Mouse (Mus musculus): ENCODE measurements around the gene Gm49383. TPM values are rescaled to one million over a fixed set of nuclear protein-coding genes. Genes with fewer than 3 reads are reported as not detected.

Gm49383 gene
- polyA plus RNA-seq (2016; fragmentation: Nextera tagmentation; extraction: Ambion mirVana), result 27.3 and 35.2 TPM in 2 replicates

- H3K9me3 ChIP-seq, result no peaks in the 10 kb centered on the region
- DNase-seq (ENCODE audit: low spot score), result peak; percentile 85
- no peaks in the 10 kb centered on the region for H3K27me3 ChIP-seq (ENCODE audit: insufficient read depth, poor library complexity, severe bottlenecking)
- WGBS, result under 1% methylated on average over 75 of the region's 75 CpGs
- peak within 1 kb of the TSS; percentile 96 for H3K4me3 ChIP-seq
- peaks cover 28% of the 10 kb centered on the region for H3K36me3 ChIP-seq
- H3K4me1 ChIP-seq, result peaks cover 24% of the 10 kb centered on the region
- H3K27ac ChIP-seq, result peak within 1 kb of the TSS; percentile 94
These were observed at the start of gene Gm49383 for GRCm38 (mm10) chr12:69196444-69197377. Gene Gm49383, minus strand, starts transcription at chr12:69197104.

GRCm38 (mm10) chr12:69241771-69242431 is 45.0 kb upstream of the Gm49383 start:
- no peaks in the 10 kb centered on the region for H3K9me3 ChIP-seq
- H3K4me1 ChIP-seq, result 0 out of 2 replicates have a peak, but pooled peaks cover 7% of the 10 kb centered on the region
- H3K4me3 ChIP-seq, result peak overlapping the region; percentile 89
- peak; percentile 86 for DNase-seq (ENCODE audit: low spot score)
- under 1% methylated on average over 61 of the region's 64 CpGs for WGBS
- no peaks in the 10 kb centered on the region for H3K27me3 ChIP-seq (ENCODE audit: insufficient read depth, poor library complexity, severe bottlenecking)
- H3K27ac ChIP-seq, result peak overlapping the region; percentile 97
- H3K36me3 ChIP-seq, result no peaks in the 10 kb centered on the region

- Histone ChIP-seq H3K4me3 (peak overlapping the region; percentile 89), H3K4me1 (0 out of 2 replicates have a peak, but pooled peaks cover 7% of the 10 kb centered on the region), H3K27ac (peak overlapping the region; percentile 97), H3K27me3 (ENCODE audit: insufficient read depth, poor library complexity, severe bottlenecking) (no peaks in the 10 kb centered on the region), H3K36me3 (no peaks in the 10 kb centered on the region), H3K9me3 (no peaks in the 10 kb centered on the region)
- no peak for DNase-seq (ENCODE audit: low spot score)
- WGBS, result 0% methylated on average over 3 of the region's 3 CpGs
These were observed 44.5 kb upstream of the Gm49383 start for GRCm38 (mm10) chr12:69241405-69241770.

GRCm38 (mm10) chr12:69240876-69241275 is 44.0 kb upstream of the Gm49383 start, which contains the start of gene Klhdc1:
Gene Klhdc1, plus strand, starts transcription at chr12:69241176.
- Histone ChIP-seq H3K9me3 (no peaks in the 10 kb centered on the region), H3K4me3 (peak within 1 kb of the TSS; percentile 89), H3K27me3 (ENCODE audit: insufficient read depth, poor library complexity, severe bottlenecking) (no peaks in the 10 kb centered on the region), H3K4me1 (0 out of 2 replicates have a peak, but pooled peaks cover 7% of the 10 kb centered on the region), H3K36me3 (no peaks in the 10 kb centered on the region), H3K27ac (peak within 1 kb of the TSS; percentile 97)
- 66% methylated on average over 6 of the region's 6 CpGs for WGBS
- DNase-seq (ENCODE audit: low spot score), result no peak

- WGBS, result 43% methylated on average over 3 of the region's 3 CpGs
- no peak for DNase-seq (ENCODE audit: low spot score)
- Histone ChIP-seq H3K27ac (no peak overlapping the region), H3K27me3 (ENCODE audit: insufficient read depth, poor library complexity, severe bottlenecking) (no peaks in the 10 kb centered on the region), H3K4me3 (no peak overlapping the region), H3K9me3 (no peaks in the 10 kb centered on the region), H3K36me3 (no peaks in the 10 kb centered on the region), H3K4me1 (0 out of 2 replicates have a peak, but pooled peaks cover 7% of the 10 kb centered on the region)
These were observed 41.4 kb upstream of the Gm49383 start for GRCm38 (mm10) chr12:69238284-69238683.

- Histone ChIP-seq H3K9me3 (no peaks in the 10 kb centered on the region), H3K36me3 (no peaks in the 10 kb centered on the region), H3K27me3 (ENCODE audit: insufficient read depth, poor library complexity, severe bottlenecking) (no peaks in the 10 kb centered on the region), H3K4me3 (no peak overlapping the region), H3K4me1 (0 out of 2 replicates have a peak, but pooled peaks cover 3% of the 10 kb centered on the region), H3K27ac (no peak overlapping the region)
- no peak for DNase-seq (ENCODE audit: low spot score)
- 84% methylated on average over 6 of the region's 6 CpGs for WGBS
These were observed 38.9 kb upstream of the Gm49383 start for GRCm38 (mm10) chr12:69235782-69236181.

GRCm38 (mm10) chr12:69229251-69229650 is 32.3 kb upstream of the Gm49383 start:
- Histone ChIP-seq H3K4me1 (peaks cover 6% of the 10 kb centered on the region; the same call in 1 of the 2 replicates), H3K27ac (no peak overlapping the region), H3K4me3 (no peak overlapping the region), H3K9me3 (no peaks in the 10 kb centered on the region), H3K27me3 (ENCODE audit: insufficient read depth, poor library complexity, severe bottlenecking) (no peaks in the 10 kb centered on the region), H3K36me3 (peaks cover 16% of the 10 kb centered on the region)
- WGBS, result 59% methylated on average over 2 of the region's 2 CpGs
- DNase-seq (ENCODE audit: low spot score), result no peak

- H3K27ac ChIP-seq, result peak within 1 kb of the TSS; percentile 93
- peak within 1 kb of the TSS; percentile 81 for H3K4me3 ChIP-seq
- DNase-seq (ENCODE audit: low spot score), result peak; percentile 95
- H3K9me3 ChIP-seq, result no peaks in the 10 kb centered on the region
- peaks cover 6% of the 10 kb centered on the region; the same call in 1 of the 2 replicates for H3K4me1 ChIP-seq
- under 1% methylated on average over 37 of the region's 37 CpGs for WGBS
- peaks cover 21% of the 10 kb centered on the region for H3K36me3 ChIP-seq
- H3K27me3 ChIP-seq (ENCODE audit: insufficient read depth, poor library complexity, severe bottlenecking), result no peaks in the 10 kb centered on the region
These were observed 31.0 kb upstream of the Gm49383 start, which contains the start of gene Pole2 for GRCm38 (mm10) chr12:69227776-69228466. Gene Pole2, minus strand, starts transcription at chr12:69228195.

GRCm38 (mm10) chr12:69220613-69221277 is 23.8 kb upstream of the Gm49383 start:
- Histone ChIP-seq H3K9me3 (no peaks in the 10 kb centered on the region), H3K36me3 (peaks cover 72% of the 10 kb centered on the region), H3K27me3 (ENCODE audit: insufficient read depth, poor library complexity, severe bottlenecking) (no peaks in the 10 kb centered on the region), H3K4me1 (no peaks in the 10 kb centered on the region), H3K27ac (no peak overlapping the region), H3K4me3 (no peak overlapping the region)
- DNase-seq (ENCODE audit: low spot score), result no peak
- 88% methylated on average over 19 of the region's 19 CpGs for WGBS

- WGBS, result 88% methylated on average over 7 of the region's 7 CpGs
- peaks cover 95% of the 10 kb centered on the region for H3K36me3 ChIP-seq
- H3K27me3 ChIP-seq (ENCODE audit: insufficient read depth, poor library complexity, severe bottlenecking), result no peaks in the 10 kb centered on the region
- H3K9me3 ChIP-seq, result no peaks in the 10 kb centered on the region
- DNase-seq (ENCODE audit: low spot score), result peak; percentile 22
- no peaks in the 10 kb centered on the region for H3K4me1 ChIP-seq
- H3K4me3 ChIP-seq, result no peak overlapping the region
- H3K27ac ChIP-seq, result no peak overlapping the region
These were observed 19.7 kb upstream of the Gm49383 start for GRCm38 (mm10) chr12:69216587-69216986.

GRCm38 (mm10) chr12:69215000-69215785 is 18.3 kb upstream of the Gm49383 start:
- Histone ChIP-seq H3K27ac (no peak overlapping the region), H3K27me3 (ENCODE audit: insufficient read depth, poor library complexity, severe bottlenecking) (no peaks in the 10 kb centered on the region), H3K4me3 (no peak overlapping the region), H3K36me3 (peaks cover 89% of the 10 kb centered on the region), H3K9me3 (no peaks in the 10 kb centered on the region), H3K4me1 (no peaks in the 10 kb centered on the region)
- WGBS, result 89% methylated on average over 3 of the region's 3 CpGs
- peak; percentile 28 for DNase-seq (ENCODE audit: low spot score)
